Mouse (Mus musculus): ENCODE measurements around the gene Hist2h2bb. TPM values are rescaled to one million over a fixed set of nuclear protein-coding genes. Genes with fewer than 3 reads are reported as not detected.
"Not testable (repeated sequence)": the region's sequence is repeated elsewhere in the genome, so short reads cannot be mapped to it uniquely, and the experiment has no call there.

Hist2h2bb gene
- polyA plus RNA-seq, 1 experiment: 1.0 TPM

GRCm38 (mm10) chr3:96284457-96284856 lies 14.9 kb downstream of the Hist2h2bb start:
- Histone ChIP-seq H3K27me3 (replicated peaks) (peaks cover 35% of the 10 kb centered on the region), H3K36me3 (replicated peaks; ENCODE audit: low read length) (no peaks in the 10 kb centered on the region), H3K9me3 (peaks cover 12% of the 10 kb centered on the region), H3K4me3 (replicated peaks) (no peak overlapping the region), H3K4me1 (peaks cover 7% of the 10 kb centered on the region)
- TF ChIP-seq FLI1 (IDR thresholded peaks at IDR 0.05; ENCODE audit: low read length): no peak
- no peak for TF ChIP-seq GATA1 (IDR thresholded peaks at IDR 0.05; ENCODE audit: borderline replicate concordance, low read length)

- not testable (repeated sequence) for H3K4me3 ChIP-seq (replicated peaks); H3K36me3 ChIP-seq (replicated peaks; ENCODE audit: low read length)
Measured at GRCm38 (mm10) chr3:96287334-96287733, 17.8 kb downstream of the Hist2h2bb start.

GRCm38 (mm10) chr3:96289201-96289600 lies 19.6 kb downstream of the Hist2h2bb start:
- Histone ChIP-seq H3K4me3 (replicated peaks) (no peak overlapping the region), H3K9me3 (peaks cover 12% of the 10 kb centered on the region), H3K27me3 (replicated peaks) (peaks cover 10% of the 10 kb centered on the region), H3K36me3 (replicated peaks; ENCODE audit: low read length) (no peaks in the 10 kb centered on the region), H3K4me1 (peaks cover 21% of the 10 kb centered on the region)
- TF ChIP-seq GATA1 (IDR thresholded peaks at IDR 0.05; ENCODE audit: borderline replicate concordance, low read length) (no peak), FLI1 (IDR thresholded peaks at IDR 0.05; ENCODE audit: low read length) (no peak)

More at GRCm38 (mm10) chr3:96287334-96287733, 17.8 kb downstream of the Hist2h2bb start:
- Histone ChIP-seq H3K9me3 (peaks cover 12% of the 10 kb centered on the region), H3K27me3 (replicated peaks) (peaks cover 23% of the 10 kb centered on the region)
- H3K4me1 ChIP-seq: not testable (repeated sequence)

- H3K4me1 ChIP-seq: peaks cover 21% of the 10 kb centered on the region
- H3K9me3 ChIP-seq; H3K27me3 ChIP-seq (replicated peaks); H3K36me3 ChIP-seq (replicated peaks; ENCODE audit: low read length); H3K4me3 ChIP-seq (replicated peaks): not testable (repeated sequence)
Measured at GRCm38 (mm10) chr3:96290727-96291126, 21.2 kb downstream of the Hist2h2bb start.

- H3K9me3 ChIP-seq: no peaks in the 10 kb centered on the region
- TF ChIP-seq GATA1 (IDR thresholded peaks at IDR 0.05; ENCODE audit: borderline replicate concordance, low read length) (no peak), FLI1 (IDR thresholded peaks at IDR 0.05; ENCODE audit: low read length) (no peak)
- H3K27me3 ChIP-seq (replicated peaks): peaks cover 4% of the 10 kb centered on the region
- peaks cover 21% of the 10 kb centered on the region for H3K4me1 ChIP-seq
- no peak overlapping the region for H3K4me3 ChIP-seq (replicated peaks)
- H3K36me3 ChIP-seq (replicated peaks; ENCODE audit: low read length): no peaks in the 10 kb centered on the region
Measured at GRCm38 (mm10) chr3:96292641-96293040, 23.1 kb downstream of the Hist2h2bb start.

- TF ChIP-seq FLI1 (IDR thresholded peaks at IDR 0.05; ENCODE audit: low read length): no peak
- TF ChIP-seq GATA1 (IDR thresholded peaks at IDR 0.05; ENCODE audit: borderline replicate concordance, low read length): no peak
- Histone ChIP-seq H3K36me3 (replicated peaks; ENCODE audit: low read length) (no peaks in the 10 kb centered on the region), H3K4me3 (replicated peaks) (peak overlapping the region; percentile 83), H3K27me3 (replicated peaks) (peaks cover 4% of the 10 kb centered on the region), H3K9me3 (no peaks in the 10 kb centered on the region), H3K4me1 (peaks cover 21% of the 10 kb centered on the region)
Measured at GRCm38 (mm10) chr3:96293368-96293767, 23.8 kb downstream of the Hist2h2bb start.

- peaks cover 6% of the 10 kb centered on the region for H3K27me3 ChIP-seq (replicated peaks)
- H3K4me1 ChIP-seq: peaks cover 21% of the 10 kb centered on the region
- TF ChIP-seq GATA1 (IDR thresholded peaks at IDR 0.05; ENCODE audit: borderline replicate concordance, low read length): no peak
- TF ChIP-seq FLI1 (IDR thresholded peaks at IDR 0.05; ENCODE audit: low read length): no peak
- no peaks in the 10 kb centered on the region for H3K36me3 ChIP-seq (replicated peaks; ENCODE audit: low read length)
- no peaks in the 10 kb centered on the region for H3K9me3 ChIP-seq
- peak within 1 kb of the TSS; percentile 83 for H3K4me3 ChIP-seq (replicated peaks)
Measured at GRCm38 (mm10) chr3:96293787-96294186, 24.2 kb downstream of the Hist2h2bb start, which contains the start of gene Fcgr1. Fcgr1 (minus strand) TSS chr3:96293969.

GRCm38 (mm10) chr3:96298360-96298759 lies 28.8 kb downstream of the Hist2h2bb start:
- Histone ChIP-seq H3K4me1 (peaks cover 24% of the 10 kb centered on the region), H3K4me3 (replicated peaks) (no peak overlapping the region), H3K27me3 (replicated peaks) (peaks cover 33% of the 10 kb centered on the region), H3K36me3 (replicated peaks; ENCODE audit: low read length) (no peaks in the 10 kb centered on the region), H3K9me3 (no peaks in the 10 kb centered on the region)
- no peak for TF ChIP-seq GATA1 (IDR thresholded peaks at IDR 0.05; ENCODE audit: borderline replicate concordance, low read length)
- no peak for TF ChIP-seq FLI1 (IDR thresholded peaks at IDR 0.05; ENCODE audit: low read length)

GRCm38 (mm10) chr3:96299562-96299961 lies 30.0 kb downstream of the Hist2h2bb start:
- no peak for TF ChIP-seq GATA1 (IDR thresholded peaks at IDR 0.05; ENCODE audit: borderline replicate concordance, low read length)
- TF ChIP-seq FLI1 (IDR thresholded peaks at IDR 0.05; ENCODE audit: low read length): no peak
- H3K27me3 ChIP-seq (replicated peaks): peaks cover 37% of the 10 kb centered on the region
- no peaks in the 10 kb centered on the region for H3K36me3 ChIP-seq (replicated peaks; ENCODE audit: low read length)
- no peak overlapping the region for H3K4me3 ChIP-seq (replicated peaks)
- 0 out of 2 replicates have a peak, but pooled peaks cover 4% of the 10 kb centered on the region for H3K9me3 ChIP-seq
- peaks cover 15% of the 10 kb centered on the region for H3K4me1 ChIP-seq

- peak overlapping the region; percentile 86 for H3K4me3 ChIP-seq (replicated peaks)
Measured at GRCm38 (mm10) chr3:96300706-96301529, 31.4 kb downstream of the Hist2h2bb start.

More at GRCm38 (mm10) chr3:96300706-96301529, 31.4 kb downstream of the Hist2h2bb start:
- H3K9me3 ChIP-seq: 0 out of 2 replicates have a peak, but pooled peaks cover 7% of the 10 kb centered on the region
- H3K36me3 ChIP-seq (replicated peaks; ENCODE audit: low read length): no peaks in the 10 kb centered on the region
- peaks cover 44% of the 10 kb centered on the region for H3K27me3 ChIP-seq (replicated peaks)
- peaks cover 18% of the 10 kb centered on the region for H3K4me1 ChIP-seq
- TF ChIP-seq FLI1 (IDR thresholded peaks at IDR 0.05; ENCODE audit: low read length) (no peak), GATA1 (IDR thresholded peaks at IDR 0.05; ENCODE audit: borderline replicate concordance, low read length) (no peak)

Measured in megakaryocyte, embryonic 14.5 days (primary cell).